Mouse (Mus musculus) left cerebral cortex, adult 6 months (tissue): ENCODE measurements around the gene Ephb3. TPM values are rescaled to one million over a fixed set of nuclear protein-coding genes. Genes with fewer than 3 reads are reported as not detected.

Experiments used
- long read RNA-seq, 2 experiments: library from polyadenylated mRNA; unstranded; transcript quantifications; one replicate each; pipeline ENCODE4 v2.0.0; 2019 to 2020
- polyA plus RNA-seq: library from polyadenylated mRNA; unstranded; fragments of <200 nt; fragmentation: Nextera tagmentation; gene quantifications from 2 replicates; pipeline ENCODE4 v1.2.3, GENCODE M21; 2021

Ephb3 gene
- polyA plus RNA-seq: 3.2 and 7.6 TPM in 2 replicates
- long read RNA-seq, experiment 1, full-length matches to known transcripts: 12 of 33 reads
- long read RNA-seq, experiment 1, partial matches to known transcripts: 17 of 33 reads
- long read RNA-seq, experiment 1, other reads (novel, unspliced or antisense): 4 of 33 reads
- long read RNA-seq, experiment 2, partial matches to known transcripts: 5 of 6 reads
- long read RNA-seq, experiment 2, other reads (novel, unspliced or antisense): 1 of 6 reads

DNA sequence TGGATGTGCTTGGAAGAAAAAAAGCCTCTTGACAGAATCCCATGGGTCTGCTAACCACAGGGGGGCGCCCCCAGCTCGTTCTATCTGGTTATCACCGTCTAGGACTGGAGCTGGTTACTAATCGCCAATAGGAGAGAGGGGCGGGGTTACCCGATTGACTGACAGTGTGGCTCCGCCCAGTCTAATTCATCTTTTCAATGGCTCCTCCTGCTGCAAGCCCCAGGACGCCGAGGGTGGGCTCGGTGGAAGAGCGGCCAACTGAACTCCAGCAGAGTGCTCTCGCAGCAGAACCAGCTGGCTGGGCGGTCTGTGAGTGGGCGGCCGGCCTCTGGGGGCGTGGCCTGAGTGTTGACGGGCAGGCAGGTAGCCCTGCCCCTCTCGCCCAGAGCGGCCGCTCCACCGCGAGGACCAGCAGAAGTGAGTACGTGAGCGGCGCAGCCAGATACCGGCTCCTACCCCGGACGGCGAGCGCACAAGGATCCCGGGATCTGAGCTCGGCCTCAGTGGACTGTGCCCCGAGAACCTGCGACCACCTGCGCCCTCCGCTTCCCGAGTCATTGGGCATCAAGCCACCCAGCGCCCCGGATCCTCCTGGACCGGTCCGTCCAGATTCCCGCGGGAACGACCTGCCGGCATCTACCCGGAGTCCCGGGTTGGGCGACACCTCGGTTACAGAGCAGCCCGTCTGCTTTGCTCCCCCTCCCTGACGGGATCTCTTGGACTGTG lies at the start of gene Ephb3:
Ephb3 (plus strand) TSS at position 389 of the 726 bp plus-strand sequence.

Other genes starting within 250 kb of the Ephb3 start
- 0.75 and 1.1 TPM in 2 replicates for gene Teddm3, start 50.8 kb upstream of the Ephb3 start, polyA plus RNA-seq
- gene Vps8, start 218.4 kb downstream of the Ephb3 start, polyA plus RNA-seq: 12.7 and 13.7 TPM in 2 replicates